Mouse (Mus musculus): ENCODE measurements around the gene Rgr. TPM values are rescaled to one million over a fixed set of nuclear protein-coding genes. Genes with fewer than 3 reads are reported as not detected.
A peak's percentile ranks its signal among the peaks of the same experiment; 100 is the strongest.

Rgr gene
- not detected in 2 replicates for total RNA-seq (2021)
- long read RNA-seq, experiment 1 = 0 reads
- long read RNA-seq, experiment 2 = 0 reads

DNA sequence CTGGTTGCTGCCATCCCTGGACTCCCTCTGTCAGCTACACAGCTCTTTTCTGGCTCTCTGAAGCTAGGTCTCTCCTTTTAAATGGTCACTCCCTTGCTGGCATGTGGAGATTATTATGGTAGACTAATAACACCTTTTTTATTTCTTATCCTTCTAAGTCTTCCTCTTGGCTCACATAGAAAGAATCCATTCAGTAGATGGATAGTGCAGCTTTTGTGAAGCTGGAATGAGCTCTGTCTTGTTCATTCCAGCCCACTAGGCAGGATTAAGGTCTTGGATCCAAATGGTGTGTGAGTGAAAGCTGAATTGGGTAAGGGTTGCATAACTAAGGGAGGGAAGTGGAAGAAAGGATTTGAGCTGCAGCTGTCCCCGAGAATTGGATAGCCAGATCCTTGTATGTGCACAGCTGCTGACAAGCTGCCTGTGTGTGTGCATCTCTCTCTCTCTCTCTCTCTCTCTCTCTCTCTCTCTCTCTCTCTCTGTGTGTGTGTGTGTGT lies at the start of gene Rgr:
Gene Rgr, minus strand, starts transcription at position 51 of the 497 bp plus-strand sequence.
- DNase-seq = no peak

DNA sequence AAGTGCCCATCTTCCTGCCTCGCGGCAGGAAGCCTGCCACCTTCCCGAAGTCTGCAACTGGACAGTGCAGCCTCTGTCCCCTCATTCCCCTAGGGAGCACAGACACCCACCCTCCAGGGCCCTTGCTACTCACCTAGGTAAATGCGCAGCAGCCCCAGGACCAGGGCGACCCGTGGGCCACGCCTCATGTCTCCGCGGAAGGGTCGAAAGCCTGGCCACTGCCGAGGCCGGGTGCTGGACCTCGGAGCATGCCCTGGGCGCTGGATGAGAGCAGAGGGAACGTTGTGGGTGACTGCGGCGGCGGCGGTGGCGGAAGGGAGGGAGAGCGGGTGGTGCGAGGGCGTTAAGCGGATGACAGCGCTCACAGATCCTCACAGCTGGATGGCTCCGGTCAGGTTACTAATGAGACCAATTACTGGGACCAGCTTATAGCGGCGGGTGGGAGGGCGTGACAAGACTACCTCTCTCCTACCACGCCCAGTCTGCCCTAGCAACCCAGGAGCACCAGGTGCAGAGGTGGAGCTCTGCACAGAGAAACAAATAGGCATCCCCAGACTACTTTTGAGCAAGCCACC lies 49.3 kb upstream of the Rgr start, which contains the start of gene Cdhr1:
Gene Cdhr1, minus strand, starts transcription at position 392 of the 575 bp plus-strand sequence.
- peak; percentile 31 for DNase-seq

DNA sequence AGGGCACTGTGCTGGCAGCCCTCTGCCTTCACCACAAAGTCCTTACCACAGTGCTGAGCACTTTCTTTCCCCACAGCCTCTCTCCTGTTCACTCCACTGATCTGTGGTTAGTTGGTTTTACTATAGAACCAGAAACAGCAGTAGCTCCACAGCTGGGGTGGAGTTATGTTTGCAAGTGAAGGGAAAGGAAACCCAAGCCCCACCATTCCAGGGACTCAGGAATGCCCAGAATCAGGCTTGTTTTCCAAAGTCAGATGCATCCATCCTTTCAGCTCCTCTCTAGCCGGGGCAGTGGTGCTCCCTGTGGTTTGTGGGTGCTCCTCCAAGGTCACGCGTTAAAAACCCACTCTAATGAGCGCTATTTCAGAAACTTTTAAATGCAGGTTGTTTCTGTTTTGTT lies 46.8 kb upstream of the Rgr start:
- DNase-seq = no peak

DNA sequence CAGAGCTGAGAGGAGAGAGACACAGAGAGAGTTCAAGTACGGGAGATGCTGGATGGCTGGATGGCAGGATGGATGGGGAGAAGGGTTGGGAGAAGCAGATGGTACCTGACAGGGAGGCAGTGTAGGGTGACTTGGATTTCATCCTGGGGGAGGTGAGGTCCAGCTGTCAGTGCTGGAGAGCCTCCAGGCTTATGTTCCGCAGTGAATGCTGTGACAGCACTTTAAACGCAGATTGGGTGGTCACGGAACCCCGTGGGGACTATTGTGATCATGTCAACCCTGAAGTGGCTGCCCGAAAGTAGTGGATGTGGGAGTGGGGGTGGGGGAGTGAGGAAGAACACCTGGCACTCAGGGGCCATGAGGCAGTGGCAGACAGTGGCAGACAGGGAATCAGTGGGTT lies 45.7 kb upstream of the Rgr start:
- DNase-seq = no peak

DNA sequence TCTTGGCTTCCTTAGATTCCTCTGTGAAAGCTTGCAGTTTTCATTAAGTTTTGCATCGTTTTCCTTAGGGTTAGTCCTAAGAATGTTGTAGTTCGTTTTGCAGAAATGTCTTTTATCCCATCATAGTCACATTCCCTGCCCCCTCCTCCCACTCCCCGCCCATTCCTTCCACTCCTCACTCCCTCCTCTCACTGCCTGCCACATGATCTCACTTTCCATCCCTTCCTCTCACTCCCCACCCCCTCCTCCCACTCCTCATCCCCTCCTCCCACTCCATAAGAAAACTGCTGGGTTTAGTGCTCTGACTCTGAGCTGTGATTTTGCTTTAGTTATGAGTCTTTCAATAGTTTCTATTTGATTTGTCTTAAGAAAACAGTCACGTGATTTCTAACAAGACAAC lies 35.0 kb upstream of the Rgr start:
- DNase-seq = no peak

DNA sequence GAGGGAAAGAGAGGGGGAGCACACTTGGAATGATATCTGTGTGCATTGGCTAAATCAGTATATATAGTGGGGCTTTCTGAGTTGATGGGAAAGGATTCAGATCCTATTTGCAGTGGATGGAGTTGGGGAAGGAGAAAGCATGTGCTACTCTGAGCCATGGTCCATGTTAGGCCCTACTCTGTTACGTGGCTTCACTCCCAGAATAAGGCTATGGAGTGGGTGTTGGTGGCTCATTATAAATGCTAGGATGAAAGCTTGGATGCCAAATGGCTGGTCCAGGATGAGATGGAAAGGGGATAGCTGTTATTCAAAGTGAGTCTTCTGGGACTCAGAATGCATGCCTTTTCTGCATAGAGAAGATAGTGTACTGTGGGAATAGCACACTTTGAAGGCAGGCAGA lies 32.0 kb upstream of the Rgr start:
- no peak for DNase-seq

DNA sequence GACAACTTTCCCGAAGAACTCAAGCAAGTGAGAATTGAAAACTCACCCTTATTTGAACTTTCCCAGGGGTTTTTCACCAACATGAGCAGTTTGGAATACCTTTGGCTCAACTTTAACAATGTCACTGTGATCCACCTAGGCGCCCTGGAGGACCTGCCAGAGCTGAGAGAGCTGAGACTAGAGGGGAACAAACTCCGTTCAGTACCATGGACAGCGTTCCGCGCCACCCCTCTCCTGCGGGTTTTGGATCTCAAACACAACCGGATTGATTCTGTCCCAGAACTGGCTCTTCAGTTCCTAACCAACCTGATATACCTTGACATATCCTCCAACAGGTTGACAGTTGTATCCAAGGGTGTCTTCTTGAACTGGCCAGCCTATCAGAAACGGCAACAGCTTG lies 19.8 kb upstream of the Rgr start:
- DNase-seq = peak; percentile 74

DNA sequence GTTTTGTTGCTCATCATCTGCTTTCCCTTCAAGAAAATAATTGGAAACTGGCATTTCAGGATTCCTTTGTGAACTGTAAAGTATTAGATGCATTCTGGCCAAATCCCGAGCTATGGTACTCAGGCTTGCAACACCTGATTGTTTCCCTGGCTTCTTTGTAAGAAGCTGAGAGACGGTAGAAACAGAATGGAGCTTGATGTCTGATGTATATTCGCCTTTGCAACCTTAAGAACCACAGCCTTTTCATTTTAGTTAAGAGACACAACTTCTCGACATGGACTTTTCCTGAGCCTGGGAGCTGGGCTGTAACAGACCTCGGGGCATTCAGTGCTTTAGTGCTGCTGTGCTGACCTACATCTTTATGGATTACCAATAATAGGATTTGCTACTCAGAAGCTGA lies 18.9 kb upstream of the Rgr start, which contains the start of gene Lrit2:
Gene Lrit2, plus strand, starts transcription at position 301 of the 400 bp plus-strand sequence.
- DNase-seq = no peak

DNA sequence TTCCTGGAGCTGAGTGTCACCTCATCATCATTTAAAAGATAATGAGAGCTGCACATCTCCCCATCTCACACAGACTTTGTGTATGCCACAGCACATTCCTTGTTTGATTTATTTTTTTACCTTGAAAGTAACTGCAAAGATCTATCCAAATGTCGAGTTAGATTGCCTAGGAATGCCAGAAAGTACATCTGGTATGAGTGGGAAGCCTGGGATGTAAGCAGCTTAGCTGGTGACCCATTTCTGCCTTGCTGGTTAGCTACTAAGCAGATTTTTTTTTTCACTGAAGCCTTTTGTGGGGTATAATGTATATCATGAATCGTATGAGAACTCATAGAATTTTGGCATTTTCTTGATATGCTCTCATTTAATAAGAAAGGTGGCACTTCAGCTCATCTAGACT lies 17.9 kb upstream of the Rgr start:
- no peak for DNase-seq

DNA sequence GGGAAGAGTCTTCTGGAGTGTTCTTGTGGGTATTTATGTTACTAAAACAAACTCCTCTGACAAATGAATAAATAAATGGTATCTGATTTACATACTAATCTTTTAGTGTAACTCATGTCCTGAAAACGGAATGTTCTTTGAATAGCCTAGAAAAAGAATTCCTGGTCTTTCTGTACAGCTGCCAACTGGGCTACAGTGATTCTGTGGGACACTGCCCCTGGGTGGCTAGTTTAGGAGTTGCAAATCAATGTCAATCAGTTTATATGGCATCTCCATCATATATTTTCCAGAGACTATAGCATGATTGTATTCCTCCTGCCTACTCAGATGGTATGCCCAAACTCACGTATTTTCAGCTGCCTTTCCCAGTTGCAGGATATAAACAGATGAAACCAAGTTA lies 16.1 kb upstream of the Rgr start:
- no peak for DNase-seq

DNA sequence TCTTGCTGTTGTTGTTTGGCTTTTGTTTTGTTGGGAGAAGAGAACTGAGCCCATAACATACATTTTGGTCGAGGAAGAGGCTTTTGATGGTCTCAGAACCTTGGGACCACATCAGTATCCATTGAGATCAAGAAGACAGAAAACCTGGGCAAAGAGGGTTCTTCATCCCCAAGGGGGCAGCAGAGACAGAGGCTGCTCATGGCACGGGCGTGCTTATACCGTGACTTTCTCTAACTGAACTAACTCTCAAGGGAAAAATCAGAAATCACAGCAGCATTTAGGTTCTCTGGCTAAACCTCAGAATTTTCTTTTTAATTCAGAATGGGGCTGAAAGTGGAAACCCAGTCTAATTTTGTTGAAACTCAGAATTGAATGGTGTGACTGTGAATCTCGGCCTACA lies 14.3 kb downstream of the Rgr start:
- no peak for DNase-seq

DNA sequence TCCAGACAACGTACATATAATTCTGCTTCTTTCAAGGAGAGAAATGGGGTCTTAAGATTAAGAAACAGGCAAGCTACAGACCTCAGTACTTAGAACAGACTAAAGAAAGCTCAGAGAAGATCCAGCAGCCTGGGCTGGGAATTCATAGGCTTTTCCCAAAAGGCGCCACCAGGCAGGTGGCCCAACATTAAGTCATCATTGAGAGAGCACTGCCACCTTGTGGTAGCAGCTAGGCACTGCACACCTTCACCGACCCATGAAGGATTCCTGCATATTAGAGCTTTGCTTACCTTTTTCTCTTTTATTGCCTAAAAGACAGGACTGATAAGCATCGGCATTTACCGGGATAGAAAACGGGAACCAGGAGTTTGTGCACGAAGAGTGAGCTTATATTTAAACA lies 15.5 kb downstream of the Rgr start:
- DNase-seq = peak; percentile 79

DNA sequence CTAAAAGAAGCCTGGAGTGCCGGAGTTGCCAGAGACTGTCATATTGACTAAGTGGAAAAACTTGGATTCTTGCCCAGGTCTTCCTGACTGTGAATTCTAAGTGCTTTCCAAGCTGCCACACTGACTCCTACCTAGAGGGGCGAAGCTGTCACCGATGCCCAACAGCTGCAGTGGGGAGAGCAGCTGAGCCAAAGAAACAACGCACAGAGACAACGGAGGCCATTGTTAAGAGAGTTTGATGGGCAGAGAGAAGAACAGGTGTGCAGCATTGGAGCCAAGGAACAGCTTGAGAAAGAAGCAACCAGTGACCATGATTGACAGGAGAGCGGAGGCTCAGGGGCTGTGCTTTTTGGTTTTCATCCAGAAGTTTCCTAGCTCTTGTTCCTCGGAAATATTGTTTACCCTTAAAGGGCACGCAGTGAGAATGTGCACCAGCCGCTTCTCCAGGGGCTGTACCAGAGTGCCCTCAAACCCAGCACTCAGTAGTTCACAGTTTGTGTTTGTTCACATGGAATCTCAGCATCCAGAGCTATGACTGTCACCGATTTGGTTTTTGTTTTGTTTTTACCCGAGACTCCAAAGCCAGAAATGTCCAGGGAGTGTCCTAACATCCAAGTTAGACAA lies 16.2 kb downstream of the Rgr start:
- DNase-seq = no peak

DNA sequence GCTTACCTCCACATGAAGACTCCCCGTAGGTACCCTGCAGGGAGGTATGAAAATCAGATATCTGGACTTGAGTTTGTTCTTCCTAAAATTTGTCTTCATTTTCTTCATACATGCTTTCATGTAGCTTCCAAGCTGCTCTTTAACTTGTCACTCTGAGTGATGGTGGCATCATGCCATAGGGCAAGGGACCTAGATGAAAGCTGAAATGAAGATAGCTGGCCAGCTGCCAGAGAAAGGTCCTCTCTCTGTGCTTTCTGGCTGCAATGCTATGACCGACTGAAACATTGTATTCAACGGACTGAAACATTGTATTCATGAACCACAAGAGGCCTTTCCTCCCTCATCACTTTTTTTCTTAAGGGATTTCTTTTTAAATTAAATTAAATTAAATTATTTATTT lies 20.2 kb downstream of the Rgr start:
- DNase-seq = no peak

DNA sequence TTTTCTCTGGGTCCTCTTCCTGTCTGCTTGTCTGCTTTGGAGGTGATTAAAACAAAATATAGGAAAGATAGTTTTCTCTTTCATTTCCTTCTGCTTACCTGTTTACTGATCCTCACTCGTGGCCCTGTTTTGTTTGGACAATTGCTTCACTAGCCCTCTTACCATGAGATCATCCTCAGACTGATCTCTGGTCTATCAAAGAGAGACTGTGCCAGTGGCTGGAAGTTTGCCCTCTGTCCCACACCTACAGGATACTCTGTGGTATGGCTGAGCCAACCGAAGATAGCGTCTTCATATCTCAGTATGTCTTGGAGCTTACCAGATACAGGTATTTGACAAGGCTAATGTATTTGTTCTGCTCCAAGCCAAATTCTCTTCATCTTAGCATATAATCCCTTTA lies 20.8 kb downstream of the Rgr start:
- DNase-seq = no peak

DNA sequence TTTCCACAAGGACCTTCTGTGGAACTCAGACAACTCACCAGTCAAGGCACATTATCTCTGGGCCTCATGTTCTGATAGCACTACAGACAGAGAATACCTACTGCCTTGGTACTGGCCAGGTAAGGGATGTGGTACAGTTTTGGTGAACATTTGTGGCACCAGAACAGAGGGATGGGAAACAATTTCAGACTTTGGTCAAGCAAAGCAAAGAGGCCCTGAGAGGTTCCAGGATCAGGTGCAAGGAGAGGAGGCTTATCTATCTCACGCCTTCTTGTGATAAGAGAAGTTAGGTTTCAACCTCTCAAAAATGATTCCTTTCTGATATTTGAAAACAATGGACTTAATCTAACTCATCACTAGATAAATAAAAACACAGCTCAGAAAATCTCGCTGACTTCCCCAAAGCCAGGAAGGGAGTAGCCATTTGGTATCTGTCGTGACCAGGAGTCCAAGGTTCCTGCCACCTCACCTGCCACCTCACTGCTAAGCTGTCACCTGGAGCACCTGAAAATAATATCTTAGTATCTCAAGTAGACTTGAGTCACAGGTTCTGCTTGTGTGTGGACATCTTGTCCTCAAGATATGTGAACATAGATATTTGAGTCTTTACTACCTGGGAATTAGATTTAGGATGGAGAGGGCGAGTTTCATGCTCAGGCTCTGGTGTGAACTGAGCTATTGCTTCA lies 21.4 kb downstream of the Rgr start:
- DNase-seq = no peak

DNA sequence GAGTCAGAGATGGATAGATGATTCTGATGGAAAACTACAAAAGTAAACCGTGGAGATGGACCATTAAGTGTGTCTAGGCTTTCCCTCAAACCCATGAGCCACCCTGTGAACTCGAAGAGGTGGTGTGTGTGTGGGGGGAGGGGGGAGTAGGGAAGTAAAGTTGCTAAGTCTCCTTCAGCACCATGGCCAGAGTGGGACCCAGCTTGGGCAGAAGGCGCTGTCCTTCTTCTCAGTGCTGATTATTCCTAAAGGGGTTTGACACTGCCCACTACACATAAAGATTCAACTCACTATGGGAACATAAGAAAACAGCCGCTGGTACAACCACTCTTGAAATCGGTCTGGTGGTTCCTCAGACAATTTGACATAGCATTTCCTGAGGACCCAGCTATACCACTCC lies 32.9 kb downstream of the Rgr start:
- peak; percentile 54 for DNase-seq

DNA sequence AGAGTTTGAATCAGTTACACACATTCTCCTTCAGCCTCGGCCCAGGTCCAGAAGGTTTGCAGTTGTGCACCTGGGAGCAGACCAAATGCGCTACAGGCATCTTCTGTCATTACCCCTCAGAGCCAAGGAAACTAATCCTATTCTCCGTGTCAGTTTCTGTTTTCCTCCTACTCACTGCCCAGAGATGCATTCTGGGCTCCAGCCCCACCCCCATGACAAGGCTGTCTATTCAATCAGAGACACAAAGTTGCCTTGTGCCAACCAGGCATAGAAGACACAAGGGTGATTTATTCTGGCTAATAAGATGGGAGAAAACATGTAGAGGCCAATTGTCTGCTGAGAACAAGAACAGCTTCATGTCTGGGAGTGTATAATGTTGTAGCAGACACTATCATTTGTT lies 35.1 kb downstream of the Rgr start:
- no peak for DNase-seq

DNA sequence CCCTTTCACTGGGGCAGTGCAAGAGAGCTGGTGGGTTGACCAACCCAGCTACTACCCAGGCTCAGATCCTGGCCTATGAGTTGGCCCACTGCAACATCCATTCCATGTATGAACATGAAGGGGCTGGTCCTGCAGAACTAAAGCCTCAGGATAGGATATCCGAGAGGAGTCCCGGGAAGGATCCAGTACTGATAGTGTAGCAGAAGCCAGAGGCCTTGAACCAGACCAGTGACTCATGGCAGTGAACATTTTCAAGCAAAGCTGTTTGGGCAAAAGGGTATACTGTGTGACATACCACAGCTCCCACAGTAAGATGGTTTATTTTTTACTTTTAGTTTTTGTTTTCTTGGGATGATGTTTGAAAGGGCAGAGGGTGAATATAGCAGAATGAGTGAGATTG lies 39.1 kb downstream of the Rgr start:
- peak; percentile 17 for DNase-seq

DNA sequence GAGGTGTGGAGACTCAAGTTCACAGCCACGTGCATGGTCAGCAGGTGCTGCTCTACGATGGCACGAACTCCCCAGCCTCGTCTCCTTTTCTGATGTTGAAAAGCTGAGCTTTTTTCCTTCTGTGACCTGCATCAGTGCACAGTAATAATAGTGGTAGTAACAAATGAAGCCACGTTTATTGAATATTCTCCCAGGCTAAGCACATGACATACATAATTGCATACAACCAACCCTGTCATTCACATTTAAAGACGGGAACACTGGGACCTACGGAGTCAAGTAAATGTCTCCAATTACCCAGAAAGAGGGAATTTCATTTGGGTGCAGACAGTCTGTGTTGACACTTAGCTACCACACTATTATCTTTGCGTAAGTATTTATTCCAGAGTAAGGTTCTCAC lies 42.3 kb downstream of the Rgr start:
- no peak for DNase-seq

DNA sequence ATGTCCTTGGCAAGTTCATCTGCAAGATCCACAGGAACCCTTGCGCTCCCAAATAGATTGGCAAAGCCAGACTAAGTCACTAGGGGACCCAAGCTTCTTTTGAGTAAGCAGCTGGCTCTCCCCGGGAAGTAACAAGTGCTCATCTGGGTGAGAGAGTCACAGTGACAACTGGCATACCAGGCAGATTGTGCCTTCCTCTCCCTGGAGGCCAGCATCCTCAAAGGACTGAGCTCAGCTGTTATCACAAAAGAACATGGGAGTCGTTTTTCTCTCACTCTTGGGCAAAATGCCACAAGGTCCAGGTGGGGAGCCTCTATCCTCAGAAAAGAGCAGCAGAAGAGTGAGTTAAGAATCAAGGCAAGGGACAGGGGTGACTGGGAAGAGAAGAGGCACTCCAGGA lies 42.9 kb downstream of the Rgr start:
- DNase-seq = no peak

DNA sequence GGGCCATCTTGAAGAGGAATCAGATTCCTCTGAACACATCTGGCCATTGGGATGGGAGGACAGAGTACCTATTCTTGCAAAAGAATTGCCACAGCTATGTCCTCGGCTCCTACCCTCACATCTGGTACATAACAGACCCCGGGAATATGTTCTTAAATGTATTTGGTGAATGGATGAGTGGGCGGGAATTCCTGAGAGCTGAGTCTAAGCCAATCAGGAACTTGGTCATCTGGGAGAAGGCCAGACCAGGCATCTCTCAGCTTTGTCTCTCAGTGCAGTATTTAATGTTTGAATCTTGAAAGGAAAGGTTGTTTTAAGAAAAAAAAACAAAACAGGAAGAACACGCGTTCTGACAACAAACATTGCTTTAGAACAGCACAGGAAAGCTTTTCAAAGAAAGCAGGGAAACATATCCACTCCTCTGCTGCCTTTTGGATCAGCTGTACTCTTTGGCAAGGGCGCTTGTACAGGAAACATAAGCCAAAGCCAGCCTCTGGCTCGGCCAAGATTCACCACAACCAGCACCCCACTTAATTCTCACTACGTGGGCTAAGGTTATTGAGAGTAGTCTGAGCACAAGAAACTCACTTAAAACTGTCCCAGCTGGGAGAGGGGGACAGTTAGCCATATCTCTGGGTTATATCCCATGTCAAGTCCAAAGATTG lies 45.2 kb downstream of the Rgr start:
- DNase-seq = no peak

DNA sequence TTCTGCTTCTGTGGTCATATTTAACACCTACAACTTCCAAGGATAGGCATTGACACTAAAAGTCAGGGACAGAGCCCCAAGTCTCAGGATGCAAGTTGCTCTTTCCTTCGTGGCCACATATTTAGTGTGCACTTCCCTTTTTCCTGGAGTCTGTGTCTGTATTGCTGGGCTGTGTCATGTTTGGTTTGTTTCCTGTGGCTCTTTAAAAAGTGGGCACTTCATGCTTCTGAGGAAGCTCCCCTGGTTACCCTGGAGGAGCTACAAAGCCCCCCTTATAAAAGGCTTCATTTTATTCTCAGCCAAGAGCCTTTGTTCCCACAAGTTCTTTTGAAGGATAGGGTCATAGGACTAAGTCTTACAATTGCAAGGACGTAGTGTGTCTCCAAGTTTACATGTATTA lies 45.9 kb downstream of the Rgr start:
- no peak for DNase-seq
